Mouse (Mus musculus) layer of hippocampus, adult 9-10 months (tissue): ENCODE results near the gene Cd38.
"Not testable (repeated sequence)": the region's sequence is repeated elsewhere in the genome, so short reads cannot be mapped to it uniquely, and the experiment has no call there.

Experiments
- DNase-seq: peaks from one replicate; pipeline ENCODE4 v3.0.0; 2022; ENCODE audit warnings: low spot score

Cd38 gene

DNA sequence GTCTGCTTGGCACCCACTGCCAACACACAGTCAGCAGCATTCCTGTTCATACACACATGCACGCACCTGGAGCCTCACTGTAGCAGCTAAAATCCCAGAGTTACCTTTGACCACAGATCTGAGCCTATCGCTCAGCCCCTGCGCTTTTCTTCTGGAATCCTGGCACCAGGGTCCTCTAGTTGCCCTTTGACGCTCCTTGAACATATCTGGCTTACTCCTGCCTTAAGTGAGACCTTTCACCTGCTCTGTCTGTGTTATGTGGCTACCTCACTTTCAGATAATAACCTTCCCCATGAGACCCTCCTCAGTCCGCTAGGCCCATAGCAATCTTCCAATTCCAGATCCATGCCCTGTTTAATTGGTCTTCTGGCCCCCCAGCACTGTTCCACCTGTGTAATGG, 8.3 kb upstream of the Cd38 start:
- DNase-seq: no peak

DNA sequence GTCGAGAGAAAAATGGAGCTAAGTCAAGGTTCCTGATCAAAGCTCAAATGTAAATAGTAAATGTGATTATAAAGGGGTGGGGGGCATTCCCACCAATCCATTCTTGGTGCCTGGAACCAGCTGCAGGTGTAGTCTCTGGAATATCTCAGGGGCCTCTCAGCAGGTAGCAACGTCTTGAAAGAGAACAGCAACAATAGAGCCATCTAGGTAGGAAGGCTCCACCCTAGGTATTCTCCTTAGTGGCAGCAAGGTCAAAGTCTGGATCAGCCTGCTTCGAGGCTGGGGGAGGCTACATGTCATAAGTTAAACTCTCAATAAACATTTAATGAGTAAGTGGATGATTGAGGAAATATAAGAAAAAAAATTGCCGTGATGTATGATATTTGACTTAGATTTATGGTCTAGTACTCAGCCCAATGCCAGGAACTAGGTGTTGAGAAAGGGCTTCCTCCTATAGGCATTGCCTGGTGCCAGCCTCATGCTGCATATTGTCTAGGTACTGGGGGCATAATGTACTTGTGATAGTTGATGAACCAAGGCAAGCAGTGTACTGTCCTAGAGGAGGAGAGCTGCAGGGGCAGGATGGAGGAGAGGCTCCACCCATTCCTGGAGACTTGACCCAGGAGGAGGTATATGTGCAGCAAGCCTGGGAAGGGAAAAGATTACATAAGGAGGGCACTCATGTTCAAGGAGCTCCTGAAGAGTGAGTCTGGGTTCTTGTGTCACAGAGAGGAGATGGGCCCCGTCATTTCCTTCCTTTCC, 7.5 kb upstream of the Cd38 start:
- DNase-seq: no peak

DNA sequence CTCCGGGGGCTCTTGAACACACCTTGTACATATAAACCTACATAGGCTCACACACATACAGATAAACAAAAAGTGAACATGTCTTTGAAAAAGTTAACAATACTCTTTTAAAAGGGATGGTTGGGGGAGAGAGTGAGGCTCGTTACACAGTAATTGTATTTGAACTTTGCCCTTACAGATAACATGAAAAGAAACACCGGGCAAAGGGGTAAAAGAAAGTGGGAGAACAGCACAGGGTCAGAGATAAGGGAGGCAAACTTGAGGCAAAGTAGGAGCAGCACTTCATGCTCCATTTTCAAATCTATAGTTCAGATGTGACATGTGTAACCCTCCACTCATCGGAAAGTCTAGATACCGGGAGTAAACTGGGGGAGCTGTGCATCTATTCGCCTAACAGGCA, 4.7 kb upstream of the Cd38 start:
- DNase-seq: no peak

DNA sequence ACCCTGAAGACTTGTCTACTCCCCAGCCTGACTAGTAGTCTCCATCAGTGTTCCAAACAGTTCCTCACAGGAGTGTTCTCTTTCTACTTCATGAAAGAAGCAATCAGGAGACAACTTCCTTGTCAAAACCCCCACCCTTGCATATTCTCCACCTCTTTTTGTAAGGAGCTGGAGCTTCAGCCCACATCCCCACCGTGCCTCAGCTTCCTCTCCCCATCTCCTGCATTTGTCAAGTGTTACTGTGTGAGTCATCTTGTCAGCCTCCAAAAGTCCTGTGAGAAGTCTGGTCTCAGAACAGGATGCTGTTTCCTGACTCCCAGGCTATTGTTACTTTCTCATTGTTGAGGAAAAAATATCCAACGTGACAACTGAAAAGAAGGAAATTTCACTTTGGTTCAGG, 3.0 kb upstream of the Cd38 start:
- DNase-seq: no peak

DNA sequence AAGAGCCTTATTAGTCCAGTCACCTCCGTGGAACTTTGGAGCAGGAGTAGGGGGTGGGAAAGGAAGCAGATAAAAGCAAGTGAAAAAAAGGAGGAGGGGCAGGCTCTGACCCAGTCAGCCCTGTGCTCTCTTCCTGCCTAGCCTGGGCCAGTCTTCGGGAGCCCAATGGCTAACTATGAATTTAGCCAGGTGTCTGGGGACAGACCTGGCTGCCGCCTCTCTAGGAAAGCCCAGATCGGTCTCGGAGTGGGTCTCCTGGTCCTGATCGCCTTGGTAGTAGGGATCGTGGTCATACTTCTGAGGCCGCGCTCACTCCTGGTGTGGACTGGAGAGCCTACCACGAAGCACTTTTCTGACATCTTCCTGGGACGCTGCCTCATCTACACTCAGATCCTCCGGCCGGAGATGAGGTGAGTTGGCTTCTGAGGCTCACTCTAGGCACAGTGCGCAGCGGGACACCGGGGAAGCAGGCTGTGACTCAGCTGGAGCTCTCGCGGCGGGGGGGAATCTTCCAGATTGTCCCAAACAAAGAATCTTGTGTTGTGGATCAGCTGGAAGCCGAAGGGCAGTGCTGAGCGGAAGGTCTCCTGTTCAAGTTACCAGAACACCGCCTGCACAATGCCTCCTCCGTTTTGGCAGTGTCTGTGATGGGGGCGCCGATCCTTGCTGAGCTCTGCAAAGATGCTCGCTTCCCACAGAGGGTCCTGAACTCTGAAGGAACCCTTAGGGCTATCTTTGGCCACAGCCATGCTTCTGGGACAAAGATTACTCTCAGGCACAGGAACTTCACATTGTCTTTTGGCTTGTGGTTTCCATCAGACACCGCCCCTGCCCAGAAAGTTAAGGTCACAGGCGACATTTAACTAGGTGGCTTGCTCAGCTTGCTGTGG, 603 bp downstream of the Cd38 start:
- no peak for DNase-seq

DNA sequence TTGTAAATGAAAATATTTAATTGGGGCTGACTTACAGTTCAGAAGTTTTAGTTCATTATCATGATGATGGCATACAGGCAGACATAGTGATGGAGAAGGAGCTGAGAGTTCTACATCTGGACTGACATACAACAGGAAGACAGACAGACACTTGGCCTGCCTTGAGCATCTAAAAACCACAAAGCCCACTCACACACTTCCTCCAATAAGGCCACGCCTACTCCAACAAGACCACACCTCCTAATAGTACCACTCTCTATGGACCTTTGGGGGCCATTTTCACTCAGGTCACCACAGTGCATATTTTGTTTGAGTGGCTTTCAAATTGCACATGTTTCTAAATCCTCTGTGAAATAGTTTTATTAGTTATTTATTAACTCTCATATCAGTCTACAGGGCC, 3.5 kb downstream of the Cd38 start:
- no peak for DNase-seq

DNA sequence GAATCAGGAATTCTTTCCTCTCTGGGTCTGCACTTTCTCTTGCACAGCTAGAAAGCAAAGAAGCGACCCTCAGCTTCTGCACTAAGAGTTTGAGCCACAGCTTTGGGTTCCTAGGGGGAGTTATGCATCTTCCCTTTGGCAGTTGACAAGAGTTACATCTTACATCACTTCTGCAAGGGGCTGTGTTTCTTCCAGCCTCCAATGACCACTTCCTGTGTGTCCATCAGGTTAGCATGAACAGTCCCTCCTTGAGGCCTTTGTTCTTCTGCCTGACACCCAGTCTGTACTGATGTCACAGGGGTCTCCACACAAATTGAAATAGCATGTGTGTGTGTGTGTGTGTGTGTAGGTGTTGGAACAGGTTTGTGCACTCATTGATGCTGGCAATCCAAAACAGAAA, 4.3 kb downstream of the Cd38 start:
- no peak for DNase-seq

DNA sequence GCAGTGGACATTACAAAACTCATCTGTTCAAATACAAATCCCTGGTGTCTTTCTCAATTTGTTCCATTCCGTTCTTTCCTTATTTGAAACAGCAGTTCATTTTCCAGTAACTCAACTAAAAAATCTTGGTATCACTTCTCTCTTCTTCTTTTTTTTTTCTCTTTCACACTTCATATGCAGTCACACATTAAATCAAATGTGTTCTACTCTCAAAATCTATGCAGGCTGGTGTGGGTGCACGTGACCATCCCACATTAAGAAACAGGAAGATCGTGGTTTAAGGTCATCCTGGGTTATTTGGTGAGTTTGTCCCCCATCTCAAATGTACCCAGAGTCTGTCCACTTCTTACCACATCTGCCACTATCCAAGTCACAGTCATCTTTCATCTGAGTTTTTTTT, 13.7 kb downstream of the Cd38 start:
- DNase-seq: no peak

DNA sequence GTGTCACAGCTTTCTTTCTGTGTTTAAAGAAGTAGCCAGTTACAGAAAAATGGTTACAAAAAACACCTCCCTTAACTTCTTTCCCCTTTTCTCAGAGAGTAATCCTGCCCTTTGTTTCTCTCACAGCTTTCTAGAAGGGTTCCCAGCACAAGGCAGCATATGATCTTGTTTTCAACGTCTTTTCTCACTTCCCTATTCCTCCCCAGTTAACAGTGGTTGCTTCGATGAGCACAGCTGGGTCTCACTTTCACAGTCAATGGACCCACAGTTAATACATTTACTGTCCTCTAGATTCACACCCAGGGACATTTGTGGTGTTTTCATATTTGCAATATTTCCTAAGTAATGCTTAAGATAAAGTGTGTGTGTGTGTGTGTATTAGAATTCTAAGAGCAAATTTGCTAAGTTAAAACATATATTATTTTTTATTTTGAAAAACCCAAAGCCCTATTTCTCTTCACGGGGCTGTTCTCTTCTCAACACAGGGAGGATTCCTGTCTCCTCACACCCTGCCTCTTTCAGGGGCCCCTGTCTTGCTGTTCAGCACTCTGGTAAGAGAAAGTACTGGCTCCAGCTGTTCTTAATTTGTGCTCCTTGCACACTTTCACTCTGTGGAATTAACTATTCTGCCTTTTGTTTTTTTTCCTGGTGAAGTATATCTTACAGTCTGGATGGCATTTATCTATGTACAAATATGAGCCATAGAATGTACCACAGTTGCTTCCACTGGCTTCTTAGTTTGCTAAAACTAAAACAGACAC, 16.9 kb downstream of the Cd38 start:
- DNase-seq: no peak

DNA sequence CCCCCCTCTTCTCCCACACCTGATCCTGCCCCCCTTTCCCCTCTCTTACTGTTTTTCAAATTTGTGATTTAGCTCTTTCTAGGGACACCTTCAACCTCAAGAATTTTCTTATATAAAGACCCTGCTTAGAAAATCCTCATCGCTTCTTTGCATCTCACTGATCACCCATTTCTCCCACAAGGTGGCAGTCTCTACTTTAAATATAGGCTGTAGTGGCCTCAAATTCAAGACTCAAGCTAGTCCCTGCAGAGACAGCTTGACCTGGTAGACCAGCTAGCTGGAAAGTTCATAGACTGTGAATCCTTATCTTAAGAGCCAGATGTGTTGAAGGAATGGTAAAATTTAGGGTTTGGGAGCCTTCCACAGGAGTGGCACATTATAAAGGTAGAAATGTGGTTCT, 24.0 kb downstream of the Cd38 start:
- DNase-seq: peak; percentile 43

DNA sequence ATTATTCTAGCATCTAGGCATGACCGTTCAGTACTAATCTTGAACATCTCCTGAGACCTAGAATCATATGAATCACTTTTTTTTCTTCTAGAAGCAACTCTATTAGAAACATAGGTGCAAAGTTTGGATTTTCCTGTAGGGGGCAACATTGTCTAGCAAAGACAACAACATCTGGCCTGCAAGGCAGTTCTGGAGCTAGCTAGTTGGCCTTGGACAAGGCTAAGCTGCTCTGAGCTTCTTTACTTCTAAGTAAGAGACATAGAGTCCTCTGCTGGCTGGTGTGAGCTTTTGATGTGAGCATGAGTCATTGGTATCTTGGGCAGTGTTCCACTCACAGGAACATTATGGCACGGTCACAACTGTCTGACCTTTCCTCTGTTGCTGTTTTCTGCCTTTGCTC, 25.8 kb downstream of the Cd38 start:
- DNase-seq: peak; percentile 27

DNA sequence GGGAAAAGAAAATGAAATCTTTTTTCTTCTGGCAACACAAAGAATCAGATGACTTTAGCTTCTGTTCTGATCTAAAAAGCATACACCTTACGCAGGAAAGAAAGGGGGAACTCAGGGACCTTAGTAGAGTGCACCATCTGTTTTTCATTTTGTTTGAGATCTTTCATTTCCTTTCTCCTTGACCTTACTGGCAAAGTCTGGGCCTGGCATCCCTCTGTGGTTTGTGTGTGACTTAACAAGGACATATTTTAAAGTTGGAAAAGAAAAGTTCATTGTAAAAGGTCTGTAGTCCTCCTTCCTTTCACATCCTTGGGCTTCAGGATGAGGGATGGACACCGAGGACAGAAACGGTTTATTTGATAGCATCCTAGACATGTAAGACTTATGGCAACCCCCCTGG, 27.6 kb downstream of the Cd38 start:
- DNase-seq: no peak

DNA sequence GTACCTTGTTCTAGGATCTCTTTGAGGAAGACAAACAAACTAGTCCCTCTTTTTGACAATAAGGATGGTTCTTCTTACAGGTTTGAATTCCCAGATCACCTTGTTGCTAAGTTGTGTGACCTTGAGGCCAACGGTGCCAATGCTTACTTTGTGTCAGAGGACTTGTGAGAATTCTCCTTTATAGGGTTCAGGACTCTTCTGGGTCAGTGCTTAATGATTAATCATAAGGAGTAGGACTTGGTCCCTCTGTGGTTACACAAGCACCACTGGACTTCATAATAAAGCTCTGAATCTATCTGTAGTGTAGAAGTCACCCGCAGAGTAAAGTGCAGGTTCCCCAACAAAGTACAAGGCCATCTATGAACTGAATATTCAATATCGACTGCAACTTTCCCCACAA, 36.3 kb downstream of the Cd38 start:
- no peak for DNase-seq

DNA sequence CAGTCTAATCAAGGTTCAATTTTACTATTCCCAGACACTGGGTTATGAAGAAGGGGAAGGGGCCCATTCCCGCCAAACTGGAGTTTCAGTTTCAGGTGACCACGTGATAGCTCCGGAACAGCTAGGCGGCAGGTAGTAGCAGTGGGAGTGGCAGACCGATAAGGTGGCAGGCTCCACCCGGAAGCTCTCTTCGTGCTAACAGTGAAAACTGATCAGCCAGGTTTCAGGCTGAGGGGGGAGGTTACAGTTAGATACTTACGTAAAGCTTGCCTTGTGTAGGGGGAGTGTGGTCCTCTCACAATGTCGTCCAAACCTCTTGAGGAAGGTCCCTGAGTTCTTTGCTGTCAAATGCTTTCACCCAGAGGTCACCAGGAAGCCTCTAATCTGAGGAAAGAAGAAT, 40.9 kb downstream of the Cd38 start:
- no peak for DNase-seq

DNA sequence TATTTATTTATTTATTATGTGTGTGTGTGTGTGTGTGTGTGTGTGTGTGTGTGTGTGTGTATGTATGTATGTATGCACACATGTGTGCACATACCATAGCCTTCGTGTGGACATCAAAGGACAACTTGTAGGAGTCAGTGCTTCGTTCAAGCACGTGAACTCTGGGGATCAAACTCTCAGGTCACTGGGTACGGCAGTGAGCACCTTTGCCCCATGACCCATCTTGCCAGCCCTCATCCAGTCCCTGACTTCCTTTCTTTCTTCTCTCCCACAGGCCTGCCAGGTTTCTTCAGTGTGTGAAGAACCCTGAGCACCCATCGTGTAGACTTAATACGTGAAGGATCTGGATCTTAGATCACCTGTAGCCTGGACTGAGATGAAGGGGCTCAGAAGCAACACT, 41.7 kb downstream of the Cd38 start:
- no peak for DNase-seq

DNA sequence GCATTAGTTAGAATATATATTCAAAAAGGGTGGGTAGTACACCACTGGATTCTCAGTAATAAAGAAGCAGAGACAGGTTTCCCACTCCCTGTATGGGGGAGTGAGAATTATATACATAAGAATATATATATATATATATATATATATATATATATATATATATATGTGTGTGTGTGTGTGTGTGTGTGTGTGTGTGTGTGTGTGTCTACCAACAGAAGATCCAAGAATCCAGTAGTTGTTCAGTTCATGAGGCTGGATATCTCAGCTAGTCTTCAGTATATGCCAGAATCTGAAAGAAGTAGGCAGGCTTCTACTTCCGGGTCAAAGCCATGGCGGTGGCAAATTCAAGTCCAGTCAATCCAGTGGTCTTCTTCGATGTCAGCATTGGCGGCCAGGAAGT, 44.5 kb downstream of the Cd38 start, which contains the start of gene Gm7879:
Gene Gm7879, plus strand, starts transcription at position 301 of the 400 bp plus-strand sequence.
- DNase-seq: not testable (repeated sequence)

DNA sequence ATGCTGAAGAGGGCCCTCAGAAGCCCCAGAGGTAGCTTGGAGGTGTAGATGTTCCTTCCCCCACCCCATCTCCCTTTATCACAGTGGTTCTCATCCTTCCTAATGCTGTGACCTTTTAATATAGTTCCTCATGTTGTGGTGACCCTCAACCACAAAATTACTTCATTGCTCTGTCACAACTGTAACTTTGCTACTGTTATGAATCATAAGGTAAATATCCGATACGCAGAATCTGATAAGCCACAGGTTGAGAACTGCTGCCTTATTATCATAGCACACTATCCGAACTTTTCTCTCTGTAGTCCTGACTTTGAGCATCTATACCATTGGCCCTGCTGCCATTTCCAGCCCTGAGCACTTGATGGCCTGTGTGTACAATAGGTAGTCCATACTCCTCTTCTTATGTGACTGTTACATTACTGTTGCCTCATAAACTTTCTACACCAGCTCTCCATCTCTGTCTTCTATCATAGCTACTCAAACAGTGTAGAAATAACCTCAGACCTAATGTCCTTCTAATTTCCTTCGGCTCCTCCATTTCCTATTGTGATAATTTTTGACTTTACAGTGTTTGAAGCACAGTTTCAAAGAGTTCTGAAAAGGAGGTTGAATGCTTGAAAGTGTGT, 47.0 kb downstream of the Cd38 start:
- no peak for DNase-seq

DNA sequence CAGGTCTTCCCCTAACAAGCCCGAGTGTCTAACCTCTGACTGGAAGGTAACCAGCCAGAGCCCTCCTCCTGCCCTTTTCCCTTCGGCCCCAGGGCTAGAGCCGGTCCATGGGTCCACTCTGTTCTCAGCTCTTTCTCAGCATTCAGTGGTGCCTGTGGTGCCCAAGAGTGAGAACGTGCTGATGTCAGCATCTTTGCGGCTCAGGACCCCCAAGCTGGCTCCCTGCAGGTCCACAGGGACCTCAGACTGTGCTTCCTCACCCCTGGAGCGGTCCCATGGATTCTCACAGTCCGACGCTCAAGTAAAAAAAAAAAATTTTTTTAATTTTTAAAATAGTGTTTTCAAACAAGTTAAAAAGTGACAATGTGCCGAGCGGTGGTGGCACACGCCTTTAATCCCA, 53.5 kb downstream of the Cd38 start:
- no peak for DNase-seq

DNA sequence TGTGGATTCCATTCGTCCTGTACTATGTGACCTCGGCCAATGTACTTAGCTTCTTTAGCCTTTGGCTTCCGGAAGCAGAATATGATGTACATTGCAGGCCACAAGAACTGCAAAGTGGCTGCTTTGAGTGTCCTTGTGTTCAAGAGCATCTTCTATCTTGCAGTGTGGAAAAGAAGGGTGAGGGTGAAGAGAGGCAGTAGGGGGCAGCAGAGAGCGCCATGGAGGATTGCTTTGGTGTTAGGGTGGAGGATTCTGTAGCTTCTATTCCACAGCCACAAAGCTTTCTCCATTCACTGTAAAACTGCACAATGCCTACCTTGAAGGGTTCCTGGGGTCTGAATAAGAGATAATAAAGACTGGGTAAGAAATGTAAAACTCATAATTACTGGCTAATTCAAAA, 55.6 kb downstream of the Cd38 start:
- DNase-seq: peak; percentile 41

DNA sequence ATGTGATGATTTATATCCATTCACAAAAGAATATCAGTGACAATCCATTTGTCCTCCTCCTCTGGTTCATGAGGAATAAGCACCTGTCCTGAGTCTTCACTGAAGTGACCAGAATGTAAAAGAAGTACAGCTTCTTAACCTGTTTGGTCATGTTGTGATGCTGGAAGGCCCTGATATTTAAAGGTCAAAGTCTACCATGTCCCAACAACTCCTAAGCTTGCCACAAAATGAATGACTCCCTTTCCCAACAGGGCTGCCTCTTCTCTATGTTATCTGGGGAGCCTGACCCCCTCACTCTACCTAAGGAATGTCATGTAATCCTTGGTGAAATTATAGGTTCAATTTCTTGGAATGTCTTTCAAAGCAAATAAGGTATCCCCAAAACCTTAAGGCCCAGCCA, 59.4 kb downstream of the Cd38 start:
- no peak for DNase-seq

DNA sequence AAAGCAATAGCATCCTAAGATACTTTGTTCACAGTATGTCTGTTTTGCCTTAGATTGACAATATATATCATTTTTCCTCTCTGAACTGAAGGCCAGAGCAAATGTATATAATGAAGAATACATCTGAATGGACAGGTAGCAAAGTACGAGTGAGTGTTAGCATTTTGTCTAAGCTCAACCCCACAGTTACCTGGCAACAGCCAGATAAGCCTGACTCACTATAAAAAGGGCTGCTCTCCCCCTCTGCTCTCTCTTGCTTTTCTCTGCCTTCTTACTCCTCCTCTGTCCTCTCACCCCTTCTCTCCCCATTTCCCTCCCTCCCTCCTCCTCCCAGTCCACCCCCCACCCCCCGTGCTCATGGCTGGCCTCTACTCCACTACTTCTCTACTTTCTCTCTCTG, 64.9 kb downstream of the Cd38 start:
- no peak for DNase-seq

DNA sequence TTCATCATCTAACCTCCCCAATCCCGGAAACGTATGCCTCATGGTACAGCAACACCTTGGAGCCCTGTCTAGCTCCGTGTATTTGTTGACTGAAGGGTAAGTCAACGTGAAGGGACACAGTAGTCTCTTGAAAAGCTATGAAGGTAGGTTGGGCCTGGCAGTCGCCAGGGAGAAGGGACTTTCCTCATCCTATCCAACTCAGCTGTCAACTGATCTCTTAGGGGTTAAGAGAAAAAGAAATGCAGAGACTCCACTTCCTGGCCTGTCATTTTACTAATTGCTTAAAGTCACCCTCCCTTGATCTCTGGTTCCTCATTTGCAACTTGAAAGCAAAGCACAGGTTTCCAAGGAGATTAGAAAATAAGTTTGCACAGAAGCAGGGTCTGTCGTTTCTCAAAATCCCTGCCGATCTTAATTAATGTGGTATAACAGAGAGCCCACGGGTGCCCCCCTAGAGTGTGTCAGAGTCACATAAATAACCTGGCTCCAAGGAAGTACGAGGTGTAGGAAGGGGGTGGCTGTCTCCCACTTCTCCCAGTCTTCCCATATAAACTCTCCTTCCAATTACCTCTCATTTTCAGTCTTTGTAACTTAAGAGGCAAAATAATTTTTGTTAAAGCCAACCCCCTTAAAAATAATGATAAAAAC, 79.1 kb downstream of the Cd38 start:
- DNase-seq: no peak
